Mouse (Mus musculus): ENCODE data around the gene Cnot6l. TPM values are rescaled to one million over a fixed set of nuclear protein-coding genes. Genes with fewer than 3 reads are reported as not detected.

Cnot6l gene
- total and polyA plus RNA-seq, 3 experiments = 19.6 to 33.4 (median 28.0) TPM

GRCm38 (mm10) chr5:96079026-96079425, 84.9 kb downstream of the Cnot6l start:
- DNase-seq (ENCODE audit: extremely low read depth) = no peak
- no peak overlapping the region for H3K27ac ChIP-seq (ENCODE audit: insufficient read depth, low read depth)
- H3K9me3 ChIP-seq (replicated peaks; ENCODE audit: low read length) = no peaks in the 10 kb centered on the region
- no peaks in the 10 kb centered on the region for H3K27me3 ChIP-seq (replicated peaks)
- in situ Hi-C loops (cut with MboI; ENCODE audit: low pct_ligation_motif_present, low pct_unique_long_range_greater_than_20kb, low sequenced_read_pairs) (no loop called here), dilution Hi-C loops (cut with MboI; ENCODE audit: extremely low pct_ligation_motif_present, extremely low pct_unique_long_range_greater_than_20kb, low sequenced_read_pairs) (no loop called here)
- peaks cover 12 to 59% of the 10 kb centered on the region in 2 experiments for H3K36me3 ChIP-seq (replicated peaks in 1 of 2; ENCODE audit: control insufficient read depth in 1 of 2, insufficient read depth in 1 of 2, low read length in 1 of 2)
- H3K4me3 ChIP-seq (replicated peaks in 1 of 3; ENCODE audit: low read depth in 2 of 3, low read length in 2 of 3, poor library complexity in 1 of 3) = no peak overlapping the region
- H3K4me1 ChIP-seq (ENCODE audit: control insufficient read depth in 1 of 2, insufficient read depth in 2 of 2) = no peaks in the 10 kb centered on the region
- TF ChIP-seq CHD2 (IDR thresholded peaks at IDR 0.05; ENCODE audit: low read length) = no peak
- no peak for TF ChIP-seq CHD1 (IDR thresholded peaks at IDR 0.05; ENCODE audit: low read depth, low read length)
- TF ChIP-seq BHLHE40 (IDR thresholded peaks at IDR 0.05; ENCODE audit: low read depth, low read length) = no peak
- TF ChIP-seq MYC (IDR thresholded peaks at IDR 0.05; ENCODE audit: low read depth, low read length) = no peak
- H3K79me2 ChIP-seq (replicated peaks; ENCODE audit: control insufficient read depth, extremely low read depth, insufficient read depth, poor library complexity, severe bottlenecking) = no peaks in the 10 kb centered on the region
- H3K9ac ChIP-seq (ENCODE audit: insufficient read depth, low read depth) = no peak overlapping the region
- no peak overlapping the region for H3K4me2 ChIP-seq (ENCODE audit: insufficient read depth, low read depth, poor library complexity, severe bottlenecking)

DNA sequence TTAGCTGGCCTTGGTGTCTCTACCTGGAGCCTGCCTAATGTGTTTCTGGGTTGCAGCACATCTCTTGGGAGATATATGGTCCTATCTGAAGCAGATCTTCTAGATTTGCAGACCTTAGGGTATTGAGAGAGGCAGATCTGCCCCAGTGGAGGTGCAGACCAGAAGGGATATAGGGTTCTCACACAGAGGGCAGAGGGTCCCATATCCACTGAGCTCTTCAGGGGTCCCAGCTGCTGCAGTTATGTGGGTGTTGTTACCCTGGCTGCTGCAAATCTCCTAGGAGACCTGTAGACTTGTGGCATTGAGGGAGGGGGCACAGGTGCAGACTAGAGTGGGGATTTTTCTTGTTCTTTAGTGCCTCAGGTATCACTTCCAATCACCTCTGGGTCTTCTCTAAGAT, 98.4 kb downstream of the Cnot6l start:
- TF ChIP-seq JUN (IDR thresholded peaks at IDR 0.05; ENCODE audit: insufficient read depth, low read depth, low read length) = no peak
- no peak for TF ChIP-seq ZMIZ1 (IDR thresholded peaks at IDR 0.05; ENCODE audit: low read depth, low read length)
- no peak for TF ChIP-seq JUND (conservative IDR thresholded peaks at IDR 0.05; ENCODE audit: low read depth, low read length)
- TF ChIP-seq POLR2A (IDR thresholded peaks at IDR 0.05; ENCODE audit: low read depth, low read length) = no peak
- TF ChIP-seq ELF1 (IDR thresholded peaks at IDR 0.05; ENCODE audit: low read depth, low read length) = no peak
- no peak for TF ChIP-seq MXI1 (IDR thresholded peaks at IDR 0.05; ENCODE audit: low read depth, low read length)
- no peak for TF ChIP-seq SMC3 (IDR thresholded peaks at IDR 0.05; ENCODE audit: low read depth, low read length)
- TF ChIP-seq E2F4 (IDR thresholded peaks at IDR 0.05; ENCODE audit: insufficient replicate concordance, low read depth, low read length) = no peak
- no peak for TF ChIP-seq ZNF384 (IDR thresholded peaks at IDR 0.05; ENCODE audit: low read depth, low read length)
- no peak for TF ChIP-seq ZC3H11A (IDR thresholded peaks at IDR 0.05; ENCODE audit: low read depth, low read length)
- TF ChIP-seq SIN3A (IDR thresholded peaks at IDR 0.05; ENCODE audit: low read length) = no peak
- no peak for TF ChIP-seq USF2 (conservative IDR thresholded peaks at IDR 0.05; ENCODE audit: low read depth, low read length)
- no peak for TF ChIP-seq IRF4 (IDR thresholded peaks at IDR 0.05; ENCODE audit: low read depth, low read length)
- no peak overlapping the region for H3K27ac ChIP-seq (ENCODE audit: insufficient read depth, low read depth)
- in situ Hi-C loops (cut with MboI; ENCODE audit: low pct_ligation_motif_present, low pct_unique_long_range_greater_than_20kb, low sequenced_read_pairs) = no loop called here
- H3K4me3 ChIP-seq (replicated peaks in 1 of 3; ENCODE audit: low read depth in 2 of 3, low read length in 2 of 3, poor library complexity in 1 of 3) = no peak overlapping the region
- no peak overlapping the region for H3K4me2 ChIP-seq (ENCODE audit: insufficient read depth, low read depth, poor library complexity, severe bottlenecking)
- H3K9ac ChIP-seq (ENCODE audit: insufficient read depth, low read depth) = no peak overlapping the region
- H3K27me3 ChIP-seq (replicated peaks) = no peaks in the 10 kb centered on the region
- H3K4me1 ChIP-seq (ENCODE audit: control insufficient read depth in 1 of 2, insufficient read depth in 2 of 2) = no peaks in the 10 kb centered on the region
- dilution Hi-C loops (cut with MboI; ENCODE audit: extremely low pct_ligation_motif_present, extremely low pct_unique_long_range_greater_than_20kb, low sequenced_read_pairs) = no loop called here
- DNase-seq (ENCODE audit: extremely low read depth) = no peak
- H3K36me3 ChIP-seq (replicated peaks in 1 of 2; ENCODE audit: control insufficient read depth in 1 of 2, insufficient read depth in 1 of 2, low read length in 1 of 2) = peaks cover 0 to 6% of the 10 kb centered on the region in 2 experiments
- H3K9me3 ChIP-seq (replicated peaks; ENCODE audit: low read length) = no peaks in the 10 kb centered on the region
- no peaks in the 10 kb centered on the region for H3K79me2 ChIP-seq (replicated peaks; ENCODE audit: control insufficient read depth, extremely low read depth, insufficient read depth, poor library complexity, severe bottlenecking)

Data from CH12.LX (cell line).